Mouse (Mus musculus): Measurements from ENCODE around the gene Nap1l4.

- no peak for TF ChIP-seq CTCF (IDR thresholded peaks at IDR 0.05)
- no peak for TF ChIP-seq POLR2A (IDR thresholded peaks at IDR 0.05; ENCODE audit: insufficient read depth, low read depth, low read length)
These were observed 16.2 kb upstream of the Nap1l4 start for GRCm38 (mm10) chr7:143565015-143565647.

All from heart, adult 2 months (tissue).